Mouse (Mus musculus): ENCODE results near the gene Cdkn2d. TPM values are rescaled to one million over a fixed set of nuclear protein-coding genes. Genes with fewer than 3 reads are reported as not detected.
A peak's percentile ranks its signal among the peaks of the same experiment; 100 is the strongest.

Gene Cdkn2d
- polyA plus RNA-seq, 1 experiment, result 53.2 TPM

DNA sequence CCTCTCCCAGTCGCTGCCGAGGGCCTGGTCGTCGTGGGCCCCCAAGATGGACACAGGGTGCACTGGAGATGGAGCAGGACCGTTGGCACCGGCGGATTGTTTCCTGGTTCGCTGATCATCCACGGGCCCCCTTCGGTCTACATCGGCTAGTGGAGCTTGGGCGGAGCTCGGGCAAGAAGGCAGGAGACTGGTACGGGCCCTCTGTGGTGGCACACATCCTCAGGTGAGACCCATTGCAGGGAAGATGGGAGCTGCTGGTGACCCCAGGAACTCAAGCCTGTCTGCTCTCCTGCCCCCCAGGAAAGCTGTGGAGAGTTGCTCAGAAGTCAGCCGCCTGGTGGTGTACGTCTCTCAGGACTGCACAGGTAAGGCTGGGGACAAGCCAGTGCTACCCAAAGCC is 22.9 kb downstream of the Cdkn2d start:
- peaks cover 16% of the 10 kb centered on the region for H3K79me2 ChIP-seq (ENCODE audit: control insufficient read depth, insufficient read depth)
- no peak overlapping the region for H3ac ChIP-seq (ENCODE audit: control insufficient read depth, insufficient read length)
- no peak overlapping the region for H3K4me2 ChIP-seq (ENCODE audit: low read depth)
- no peak overlapping the region for H3K4me3 ChIP-seq
- no peak for TF ChIP-seq USF1 (IDR thresholded peaks at IDR 0.05; ENCODE audit: low read depth)
- no peak for TF ChIP-seq SRF (IDR thresholded peaks at IDR 0.05; ENCODE audit: control insufficient read depth, insufficient read length, low read depth)
- no peak for TF ChIP-seq MYOD1 (IDR thresholded peaks at IDR 0.05; ENCODE audit: control insufficient read depth in 1 of 3, insufficient read length in 2 of 3, low read depth in 2 of 3)
- peaks cover 4% of the 10 kb centered on the region for H3K36me3 ChIP-seq (ENCODE audit: control insufficient read depth, insufficient read depth)
- no peaks in the 10 kb centered on the region for H3K27me3 ChIP-seq (ENCODE audit: control insufficient read depth, insufficient read depth, insufficient read length)

DNA sequence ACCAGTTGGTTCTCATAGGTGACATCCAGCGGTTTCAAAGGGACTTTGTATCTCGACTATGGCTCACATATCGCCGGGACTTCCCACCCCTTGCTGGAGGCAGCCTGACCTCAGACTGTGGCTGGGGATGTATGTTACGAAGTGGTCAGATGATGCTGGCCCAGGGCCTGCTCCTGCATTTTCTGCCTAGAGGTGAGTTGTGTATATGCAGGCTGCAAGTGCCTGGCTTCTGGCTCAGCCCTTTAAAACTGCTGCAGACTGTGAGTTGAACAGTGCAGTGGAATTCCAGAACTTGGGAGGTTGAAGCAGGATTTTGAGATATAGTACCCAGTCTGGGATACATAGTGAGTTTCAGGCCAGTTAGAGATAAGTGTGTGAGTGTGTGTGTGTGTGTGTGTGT is 24.3 kb downstream of the Cdkn2d start:
- peaks cover under 1% of the 10 kb centered on the region for H3K36me3 ChIP-seq (ENCODE audit: control insufficient read depth, insufficient read depth)
- no peak overlapping the region for H3ac ChIP-seq (ENCODE audit: control insufficient read depth, insufficient read length)
- TF ChIP-seq POLR2A (IDR thresholded peaks at IDR 0.05; ENCODE audit: insufficient read length, low read depth) (no peak), MYOD1 (IDR thresholded peaks at IDR 0.05; ENCODE audit: control insufficient read depth in 1 of 3, insufficient read length in 2 of 3, low read depth in 2 of 3) (no peak), TCF12 (IDR thresholded peaks at IDR 0.05; ENCODE audit: insufficient read depth, poor library complexity, severe bottlenecking) (no peak), MYOG (IDR thresholded peaks at IDR 0.05; ENCODE audit: control insufficient read depth in 1 of 3, insufficient read depth in 1 of 3, insufficient read length in 2 of 3, low read depth in 2 of 3) (no peak), TCF3 (IDR thresholded peaks at IDR 0.05; ENCODE audit: insufficient read length, low read depth) (no peak), CEBPB (IDR thresholded peaks at IDR 0.05; ENCODE audit: insufficient read depth, poor library complexity, severe bottlenecking) (no peak), USF1 (IDR thresholded peaks at IDR 0.05; ENCODE audit: low read depth) (no peak), SRF (IDR thresholded peaks at IDR 0.05; ENCODE audit: control insufficient read depth, insufficient read length, low read depth) (no peak), REST (IDR thresholded peaks at IDR 0.05; ENCODE audit: insufficient read depth, insufficient read length) (no peak), POLR2AphosphoS2 (IDR thresholded peaks at IDR 0.05; ENCODE audit: insufficient read length, low read depth) (no peak), E2F4 (IDR thresholded peaks at IDR 0.05; ENCODE audit: insufficient read depth) (no peak), MAX (IDR thresholded peaks at IDR 0.05; ENCODE audit: low read depth) (no peak)
- H3K4me2 ChIP-seq (ENCODE audit: low read depth), result peak overlapping the region; percentile 86
- peaks cover 16% of the 10 kb centered on the region for H3K79me2 ChIP-seq (ENCODE audit: control insufficient read depth, insufficient read depth)
- H3K4me3 ChIP-seq, result peak overlapping the region; percentile 66
- no peaks in the 10 kb centered on the region for H3K27me3 ChIP-seq (ENCODE audit: control insufficient read depth, insufficient read depth, insufficient read length)

DNA sequence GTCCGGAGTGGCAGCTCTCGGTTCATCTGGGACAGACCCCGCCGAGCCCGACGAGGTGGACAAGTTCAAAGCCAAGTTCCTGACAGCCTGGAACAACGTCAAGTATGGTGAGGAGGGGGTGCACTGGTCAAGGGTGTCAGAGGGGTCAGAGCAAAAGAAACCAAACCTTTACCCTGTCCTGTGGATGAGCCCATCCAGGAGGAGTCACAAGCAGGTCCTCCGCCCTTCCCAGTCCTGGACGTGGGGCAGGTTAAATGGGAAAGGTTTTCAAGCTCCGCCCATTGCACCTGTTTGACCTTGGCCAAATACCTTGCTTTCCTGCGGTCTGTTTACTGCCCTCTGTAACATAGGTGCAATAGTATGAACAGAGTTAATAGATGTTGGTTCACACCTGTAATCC is 25.6 kb downstream of the Cdkn2d start:
- H3K4me3 ChIP-seq, result peak overlapping the region; percentile 66
- peaks cover 16% of the 10 kb centered on the region for H3K79me2 ChIP-seq (ENCODE audit: control insufficient read depth, insufficient read depth)
- H3ac ChIP-seq (ENCODE audit: control insufficient read depth, insufficient read length), result peak overlapping the region; percentile 69
- TF ChIP-seq POLR2AphosphoS2 (IDR thresholded peaks at IDR 0.05; ENCODE audit: insufficient read length, low read depth) (no peak), MAX (IDR thresholded peaks at IDR 0.05; ENCODE audit: low read depth) (no peak), POLR2A (IDR thresholded peaks at IDR 0.05; ENCODE audit: insufficient read length, low read depth) (no peak), MYOD1 (IDR thresholded peaks at IDR 0.05; ENCODE audit: control insufficient read depth in 1 of 3, insufficient read length in 2 of 3, low read depth in 2 of 3) (no peak), CEBPB (IDR thresholded peaks at IDR 0.05; ENCODE audit: insufficient read depth, poor library complexity, severe bottlenecking) (no peak)
- no peaks in the 10 kb centered on the region for H3K27me3 ChIP-seq (ENCODE audit: control insufficient read depth, insufficient read depth, insufficient read length)
- H3K36me3 ChIP-seq (ENCODE audit: control insufficient read depth, insufficient read depth), result no peaks in the 10 kb centered on the region
- H3K4me2 ChIP-seq (ENCODE audit: low read depth), result peak overlapping the region; percentile 86

DNA sequence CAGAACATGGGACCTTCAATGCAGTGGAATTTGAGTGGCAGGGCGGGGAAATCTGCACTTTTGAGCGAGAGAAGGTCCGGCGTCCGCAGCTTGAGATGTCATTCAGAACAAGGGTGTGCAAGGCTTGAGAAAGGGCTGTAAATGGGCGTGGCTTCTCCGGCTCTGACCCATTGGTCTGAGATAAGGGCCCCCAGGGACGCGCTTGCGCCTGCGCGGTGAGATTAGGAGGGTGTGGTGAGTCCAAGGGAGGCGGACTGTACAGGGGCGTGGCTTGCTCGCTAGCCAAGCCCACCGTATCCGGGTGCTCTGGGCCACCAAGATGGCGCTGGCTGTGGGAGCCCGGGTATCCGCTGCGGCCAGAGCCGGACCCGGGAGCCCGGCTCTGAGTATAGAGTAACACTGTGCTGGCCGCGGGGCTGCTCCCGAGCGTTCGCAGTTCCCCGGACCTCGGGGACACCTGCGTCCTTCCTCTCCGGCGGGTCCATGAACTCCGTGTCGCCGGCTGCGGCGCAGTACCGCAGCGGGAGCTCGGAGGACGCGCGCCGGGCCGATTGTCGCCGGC is 26.1 kb downstream of the Cdkn2d start, which contains the start of gene Atg4d:
Atg4d (plus strand) TSS at position 294 of the 562 bp plus-strand sequence.
- Histone ChIP-seq H3K4me3 (peak within 1 kb of the TSS; percentile 66), H3ac (ENCODE audit: control insufficient read depth, insufficient read length) (peak within 1 kb of the TSS; percentile 69), H3K27me3 (ENCODE audit: control insufficient read depth, insufficient read depth, insufficient read length) (no peaks in the 10 kb centered on the region), H3K79me2 (ENCODE audit: control insufficient read depth, insufficient read depth) (peaks cover 16% of the 10 kb centered on the region), H3K4me2 (ENCODE audit: low read depth) (peak within 1 kb of the TSS; percentile 100), H3K36me3 (ENCODE audit: control insufficient read depth, insufficient read depth) (no peaks in the 10 kb centered on the region)
- peak; percentile 85 for TF ChIP-seq POLR2A (IDR thresholded peaks at IDR 0.05; ENCODE audit: insufficient read length, low read depth)
- TF ChIP-seq POLR2AphosphoS2 (IDR thresholded peaks at IDR 0.05; ENCODE audit: insufficient read length, low read depth), result peak; percentile 91
- no peak for TF ChIP-seq CEBPB (IDR thresholded peaks at IDR 0.05; ENCODE audit: insufficient read depth, poor library complexity, severe bottlenecking)
- peak; percentile 54 for TF ChIP-seq SRF (IDR thresholded peaks at IDR 0.05; ENCODE audit: control insufficient read depth, insufficient read length, low read depth)
- no peak for TF ChIP-seq USF1 (IDR thresholded peaks at IDR 0.05; ENCODE audit: low read depth)

DNA sequence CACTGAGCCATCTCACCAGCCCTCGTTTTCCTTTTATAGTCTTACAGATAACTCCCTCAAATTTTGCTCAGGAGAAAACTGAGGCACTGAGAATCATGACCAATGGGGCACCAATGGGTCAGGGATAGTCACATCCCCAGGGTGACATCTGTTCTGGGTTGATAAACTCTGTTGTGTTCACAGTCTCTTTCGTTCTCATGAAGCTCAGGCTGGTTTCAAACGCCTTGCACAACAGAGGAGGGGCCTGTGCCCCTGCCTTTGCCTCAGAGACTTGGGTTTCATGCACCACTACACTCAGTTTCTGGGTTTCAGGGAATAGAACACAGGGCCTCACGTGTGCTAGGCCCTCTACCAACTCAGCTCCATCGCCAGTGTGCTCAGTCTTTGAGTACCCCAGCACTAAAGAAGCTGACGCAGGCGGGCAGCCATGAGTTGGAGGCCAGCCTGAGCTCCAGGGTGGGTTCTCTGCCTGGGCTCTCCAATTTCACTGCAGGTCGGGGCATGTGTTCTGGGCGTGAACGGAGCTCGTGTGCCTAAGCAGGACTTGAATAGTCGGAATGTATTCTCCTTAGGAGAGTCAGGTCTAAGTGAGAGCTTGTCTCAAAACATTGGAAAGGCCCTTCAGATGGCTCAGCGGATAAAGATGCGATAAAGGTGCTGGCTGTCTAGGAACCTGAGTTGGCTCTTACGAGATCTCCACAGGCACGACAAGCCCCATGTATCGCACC is 26.8 kb downstream of the Cdkn2d start:
- Histone ChIP-seq H3ac (ENCODE audit: control insufficient read depth, insufficient read length) (peak overlapping the region; percentile 69), H3K27me3 (ENCODE audit: control insufficient read depth, insufficient read depth, insufficient read length) (no peaks in the 10 kb centered on the region), H3K36me3 (ENCODE audit: control insufficient read depth, insufficient read depth) (no peaks in the 10 kb centered on the region), H3K79me2 (ENCODE audit: control insufficient read depth, insufficient read depth) (peaks cover 16% of the 10 kb centered on the region), H3K4me3 (peak overlapping the region; percentile 66), H3K4me2 (ENCODE audit: low read depth) (peak overlapping the region; percentile 100)
- TF ChIP-seq TCF12 (IDR thresholded peaks at IDR 0.05; ENCODE audit: insufficient read depth, poor library complexity, severe bottlenecking), result no peak
- TF ChIP-seq MYOD1 (IDR thresholded peaks at IDR 0.05; ENCODE audit: control insufficient read depth in 1 of 3, insufficient read length in 2 of 3, low read depth in 2 of 3), result no peak
- TF ChIP-seq REST (IDR thresholded peaks at IDR 0.05; ENCODE audit: insufficient read depth, insufficient read length), result no peak
- no peak for TF ChIP-seq MYOG (IDR thresholded peaks at IDR 0.05; ENCODE audit: control insufficient read depth in 1 of 3, insufficient read depth in 1 of 3, insufficient read length in 2 of 3, low read depth in 2 of 3)
- TF ChIP-seq USF1 (IDR thresholded peaks at IDR 0.05; ENCODE audit: low read depth), result no peak
- no peak for TF ChIP-seq POLR2A (IDR thresholded peaks at IDR 0.05; ENCODE audit: insufficient read length, low read depth)
- TF ChIP-seq MAX (IDR thresholded peaks at IDR 0.05; ENCODE audit: low read depth), result no peak
- no peak for TF ChIP-seq POLR2AphosphoS2 (IDR thresholded peaks at IDR 0.05; ENCODE audit: insufficient read length, low read depth)
- TF ChIP-seq TCF3 (IDR thresholded peaks at IDR 0.05; ENCODE audit: insufficient read length, low read depth), result no peak
- no peak for TF ChIP-seq SRF (IDR thresholded peaks at IDR 0.05; ENCODE audit: control insufficient read depth, insufficient read length, low read depth)
- TF ChIP-seq E2F4 (IDR thresholded peaks at IDR 0.05; ENCODE audit: insufficient read depth), result no peak
- no peak for TF ChIP-seq CEBPB (IDR thresholded peaks at IDR 0.05; ENCODE audit: insufficient read depth, poor library complexity, severe bottlenecking)
